Mouse (Mus musculus): Measurements from ENCODE around the gene Tbx4. TPM values are rescaled to one million over a fixed set of nuclear protein-coding genes. Genes with fewer than 3 reads are reported as not detected.
A peak's percentile ranks its signal among the peaks of the same experiment; 100 is the strongest.

Gene Tbx4
- polyA plus RNA-seq, 1 experiment from 2014 or later: 78.8 TPM

- Histone ChIP-seq H3K4me1 (no peaks in the 10 kb centered on the region), H3K9me3 (no peaks in the 10 kb centered on the region), H3K36me3 (no peaks in the 10 kb centered on the region), H3K27me3 (no peaks in the 10 kb centered on the region), H3K9ac (no peak overlapping the region), H3K27ac (no peak overlapping the region), H3K4me2 (no peak overlapping the region), H3K4me3 (no peak overlapping the region)
- ATAC-seq (ENCODE audit: borderline replicate concordance, extremely low read depth, low FRiP score, low TSS enrichment): no peak
- WGBS: 65% methylated on average over 24 of the region's 24 CpGs
These were observed 10.0 kb upstream of the Tbx4 start for GRCm38 (mm10) chr11:85876059-85876788.

- H3K9ac ChIP-seq: no peak overlapping the region
- H3K27ac ChIP-seq: no peak overlapping the region
- H3K4me3 ChIP-seq: no peak overlapping the region
- WGBS: 52% methylated on average over 4 of the region's 4 CpGs
- no peak overlapping the region for H3K4me2 ChIP-seq
- H3K27me3 ChIP-seq: peaks cover 48% of the 10 kb centered on the region
- no peaks in the 10 kb centered on the region for H3K36me3 ChIP-seq
- H3K9me3 ChIP-seq: no peaks in the 10 kb centered on the region
- no peak for ATAC-seq (ENCODE audit: borderline replicate concordance, extremely low read depth, low FRiP score, low TSS enrichment)
- H3K4me1 ChIP-seq: peaks cover 16% of the 10 kb centered on the region
These were observed 1.7 kb upstream of the Tbx4 start for GRCm38 (mm10) chr11:85884498-85884897.

- H3K4me2 ChIP-seq: peak overlapping the region; percentile 52
- 4% methylated on average over 22 of the region's 22 CpGs for WGBS
- peak overlapping the region; percentile 81 for H3K9ac ChIP-seq
- peaks cover 68% of the 10 kb centered on the region for H3K27me3 ChIP-seq
- no peaks in the 10 kb centered on the region for H3K36me3 ChIP-seq
- H3K4me3 ChIP-seq: peak overlapping the region; percentile 61
- H3K9me3 ChIP-seq: no peaks in the 10 kb centered on the region
- H3K4me1 ChIP-seq: peaks cover 16% of the 10 kb centered on the region
- ATAC-seq (ENCODE audit: borderline replicate concordance, extremely low read depth, low FRiP score, low TSS enrichment): no peak
- peak overlapping the region; percentile 93 for H3K27ac ChIP-seq
These were observed 185 bp downstream of the Tbx4 start for GRCm38 (mm10) chr11:85886429-85886785.

- Histone ChIP-seq H3K9ac (peak overlapping the region; percentile 43), H3K4me1 (peaks cover 16% of the 10 kb centered on the region), H3K4me3 (peak overlapping the region; percentile 61), H3K27me3 (peaks cover 75% of the 10 kb centered on the region), H3K27ac (peak overlapping the region; percentile 21; the same call in 1 of the 2 replicates), H3K36me3 (no peaks in the 10 kb centered on the region), H3K9me3 (no peaks in the 10 kb centered on the region), H3K4me2 (peak overlapping the region; percentile 67; the same call in 1 of the 2 replicates)
- ATAC-seq (ENCODE audit: borderline replicate concordance, extremely low read depth, low FRiP score, low TSS enrichment): no peak
- WGBS: 16% methylated on average over 6 of the region's 6 CpGs
These were observed 1.1 kb downstream of the Tbx4 start for GRCm38 (mm10) chr11:85887273-85887672.

GRCm38 (mm10) chr11:85887801-85888450 is 1.7 kb downstream of the Tbx4 start:
- peak overlapping the region; percentile 61 for H3K4me3 ChIP-seq
- H3K36me3 ChIP-seq: no peaks in the 10 kb centered on the region
- H3K27me3 ChIP-seq: peaks cover 82% of the 10 kb centered on the region
- peak overlapping the region; percentile 67 for H3K4me2 ChIP-seq
- H3K4me1 ChIP-seq: peaks cover 19% of the 10 kb centered on the region
- WGBS: 4% methylated on average over 17 of the region's 17 CpGs
- H3K27ac ChIP-seq: peak overlapping the region; percentile 89
- ATAC-seq (ENCODE audit: borderline replicate concordance, extremely low read depth, low FRiP score, low TSS enrichment): no peak
- no peaks in the 10 kb centered on the region for H3K9me3 ChIP-seq
- H3K9ac ChIP-seq: peak overlapping the region; percentile 67

DNA sequence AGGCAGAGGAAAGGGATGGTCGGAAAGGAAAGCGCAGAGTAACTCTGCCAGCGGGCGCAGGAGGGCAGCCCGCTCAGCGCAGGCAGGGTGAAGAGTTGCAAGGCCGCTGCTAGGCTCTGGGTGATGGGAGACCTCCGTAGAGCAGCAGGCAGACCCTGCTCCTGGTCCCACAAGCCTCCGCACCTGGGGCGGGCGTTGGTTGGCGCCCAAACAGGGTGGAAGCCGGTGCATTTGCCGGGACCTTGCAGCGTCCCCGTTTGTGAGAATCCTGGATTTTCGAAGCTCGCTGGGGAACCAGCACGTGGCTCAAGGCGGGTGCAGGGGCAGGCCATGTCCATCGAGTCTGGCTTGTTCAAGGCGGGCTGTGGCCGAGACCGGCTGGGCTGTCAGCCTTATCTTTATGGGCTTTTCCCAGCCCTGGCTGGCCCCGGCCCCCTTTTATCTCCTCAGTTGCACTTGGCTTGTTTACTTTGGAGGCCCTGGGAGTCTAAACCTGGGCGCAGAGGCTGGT is 2.3 kb downstream of the Tbx4 start:
- Histone ChIP-seq H3K27ac (peak overlapping the region; percentile 89), H3K4me2 (peak overlapping the region; percentile 67), H3K36me3 (no peaks in the 10 kb centered on the region), H3K9me3 (no peaks in the 10 kb centered on the region), H3K4me3 (peak overlapping the region; percentile 61), H3K27me3 (peaks cover 83% of the 10 kb centered on the region), H3K9ac (peak overlapping the region; percentile 67), H3K4me1 (peaks cover 19% of the 10 kb centered on the region)
- no peak for ATAC-seq (ENCODE audit: borderline replicate concordance, extremely low read depth, low FRiP score, low TSS enrichment)
- WGBS: 2% methylated on average over 26 of the region's 26 CpGs

DNA sequence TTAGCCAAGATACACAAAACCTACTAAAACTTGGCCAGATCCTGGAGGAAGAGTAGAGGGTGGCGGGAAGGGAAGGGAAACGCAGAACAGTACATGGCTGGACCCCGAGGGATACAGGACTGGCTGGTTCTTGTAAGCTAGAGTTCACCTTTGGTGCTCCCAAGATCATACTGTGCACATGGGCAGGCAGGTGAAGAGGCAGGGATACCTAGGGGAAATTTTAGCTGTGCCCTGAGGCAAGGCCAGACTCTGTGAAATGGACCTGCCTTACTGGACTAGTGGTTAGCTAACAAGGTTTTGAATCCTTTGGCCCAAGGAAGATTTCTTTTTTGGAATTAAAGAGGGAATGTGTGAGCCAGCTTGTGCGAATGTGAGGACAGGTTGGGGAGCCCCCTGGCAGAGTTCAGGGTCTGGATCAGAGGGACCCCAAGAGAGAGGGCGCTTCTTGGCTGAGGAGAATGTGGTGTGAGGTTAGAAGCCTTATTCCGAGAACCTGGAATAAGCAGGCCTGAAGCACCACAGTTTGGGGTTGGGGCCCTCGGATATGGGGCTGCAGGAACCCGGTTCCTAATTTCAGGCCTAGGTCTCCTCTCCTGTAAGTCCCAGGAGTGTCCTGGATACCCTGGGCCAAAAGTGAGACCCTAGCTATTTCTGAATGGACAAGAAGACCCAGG is 3.0 kb downstream of the Tbx4 start:
- Histone ChIP-seq H3K27me3 (peaks cover 82% of the 10 kb centered on the region), H3K9me3 (no peaks in the 10 kb centered on the region), H3K27ac (peak overlapping the region; percentile 89), H3K9ac (peak overlapping the region; percentile 67), H3K4me3 (peak overlapping the region; percentile 61), H3K4me1 (peaks cover 19% of the 10 kb centered on the region), H3K36me3 (no peaks in the 10 kb centered on the region), H3K4me2 (peak overlapping the region; percentile 67)
- WGBS: 30% methylated on average over 8 of the region's 8 CpGs
- no peak for ATAC-seq (ENCODE audit: borderline replicate concordance, extremely low read depth, low FRiP score, low TSS enrichment)

DNA sequence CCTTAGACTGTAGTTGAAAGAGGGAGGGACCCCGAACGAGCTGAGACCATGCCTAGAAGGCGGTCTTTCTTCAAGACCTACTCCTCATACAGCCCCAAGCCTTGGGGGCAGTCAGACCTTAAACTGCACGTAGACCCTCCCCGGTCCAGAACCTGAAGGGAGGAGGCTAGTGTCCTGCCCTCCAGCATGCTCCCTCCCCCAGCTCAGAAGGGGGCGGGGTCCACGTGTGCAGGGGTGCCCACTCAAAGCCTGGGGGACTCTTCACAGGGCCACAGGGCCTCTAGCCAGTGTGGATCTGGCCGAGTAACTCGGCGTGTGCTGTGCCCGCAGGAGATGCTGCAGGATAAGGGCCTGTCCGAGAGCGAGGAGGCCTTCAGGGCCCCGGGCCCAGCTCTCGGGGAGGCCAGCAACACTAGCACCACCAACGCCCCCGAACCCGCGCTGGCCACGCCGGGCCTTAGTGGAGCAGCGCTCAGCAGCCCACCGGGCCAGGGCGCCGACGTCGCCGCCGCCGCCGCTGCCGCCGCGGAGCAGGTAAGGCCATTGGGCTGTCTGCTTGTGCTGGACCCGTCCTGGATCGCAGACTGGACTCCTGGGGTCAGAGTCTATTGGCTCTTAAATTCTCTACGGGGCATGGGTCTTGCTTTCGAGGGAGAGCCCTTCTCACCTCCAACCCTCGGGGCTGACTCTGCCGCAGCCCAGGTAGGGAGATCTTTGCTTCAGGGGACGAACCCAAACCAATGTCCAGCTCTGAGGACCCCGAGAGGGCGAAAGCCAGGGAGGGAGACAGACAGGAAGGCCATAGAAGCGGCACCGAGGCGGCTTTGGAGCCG is 3.7 kb downstream of the Tbx4 start:
- Histone ChIP-seq H3K4me1 (peaks cover 21% of the 10 kb centered on the region), H3K36me3 (no peaks in the 10 kb centered on the region), H3K27me3 (peaks cover 81% of the 10 kb centered on the region), H3K9me3 (no peaks in the 10 kb centered on the region), H3K4me2 (peak overlapping the region; percentile 67), H3K9ac (peak overlapping the region; percentile 67), H3K4me3 (peak overlapping the region; percentile 61), H3K27ac (peak overlapping the region; percentile 89)
- peak; percentile 29 for ATAC-seq (ENCODE audit: borderline replicate concordance, extremely low read depth, low FRiP score, low TSS enrichment)
- 3% methylated on average over 47 of the region's 47 CpGs for WGBS

DNA sequence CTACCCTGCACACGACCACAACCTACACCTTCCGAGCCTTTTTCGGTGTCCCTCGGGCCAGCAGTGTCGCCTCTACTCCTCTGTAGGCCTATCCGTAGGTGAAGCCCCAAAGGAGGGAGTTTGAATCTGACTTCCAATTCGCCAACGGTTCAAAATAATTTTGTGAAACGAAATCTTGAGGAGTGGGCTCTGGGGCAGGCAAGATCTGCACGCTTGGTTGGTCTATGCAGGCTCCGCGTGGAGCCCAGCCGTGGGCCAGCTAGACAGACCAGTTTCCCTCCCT is 4.3 kb downstream of the Tbx4 start:
- H3K4me2 ChIP-seq: peak overlapping the region; percentile 67
- 4% methylated on average over 13 of the region's 13 CpGs for WGBS
- peak overlapping the region; percentile 61 for H3K4me3 ChIP-seq
- H3K4me1 ChIP-seq: peaks cover 24% of the 10 kb centered on the region
- H3K36me3 ChIP-seq: no peaks in the 10 kb centered on the region
- peak overlapping the region; percentile 67 for H3K9ac ChIP-seq
- H3K9me3 ChIP-seq: no peaks in the 10 kb centered on the region
- H3K27me3 ChIP-seq: peaks cover 78% of the 10 kb centered on the region
- no peak for ATAC-seq (ENCODE audit: borderline replicate concordance, extremely low read depth, low FRiP score, low TSS enrichment)
- peak overlapping the region; percentile 89 for H3K27ac ChIP-seq

GRCm38 (mm10) chr11:85891010-85891691 is 4.9 kb downstream of the Tbx4 start:
- 3% methylated on average over 13 of the region's 13 CpGs for WGBS
- H3K27me3 ChIP-seq: peaks cover 78% of the 10 kb centered on the region
- peak overlapping the region; percentile 67 for H3K4me2 ChIP-seq
- peak overlapping the region; percentile 61 for H3K4me3 ChIP-seq
- no peaks in the 10 kb centered on the region for H3K9me3 ChIP-seq
- H3K27ac ChIP-seq: peak overlapping the region; percentile 89
- H3K9ac ChIP-seq: peak overlapping the region; percentile 67
- no peak for ATAC-seq (ENCODE audit: borderline replicate concordance, extremely low read depth, low FRiP score, low TSS enrichment)
- H3K36me3 ChIP-seq: no peaks in the 10 kb centered on the region
- H3K4me1 ChIP-seq: peaks cover 26% of the 10 kb centered on the region

DNA sequence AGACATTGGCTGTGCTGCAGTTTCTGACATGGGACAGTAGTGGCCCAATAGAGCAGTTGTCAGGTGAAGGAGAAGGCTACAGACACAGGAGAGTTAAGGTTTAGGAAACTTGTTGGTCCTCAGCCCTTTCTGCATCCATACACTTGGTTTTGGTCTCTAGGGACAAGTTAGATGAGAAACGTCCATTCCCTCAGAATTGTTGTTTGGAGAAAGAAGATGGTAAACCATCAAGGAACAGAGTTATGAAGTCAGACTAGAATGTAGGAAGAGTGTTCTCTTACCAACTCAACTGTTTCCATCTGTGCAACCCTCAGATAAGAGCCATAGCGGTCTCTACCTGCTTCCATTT is 5.4 kb downstream of the Tbx4 start:
- Histone ChIP-seq H3K36me3 (no peaks in the 10 kb centered on the region), H3K27ac (peak overlapping the region; percentile 89), H3K4me3 (peak overlapping the region; percentile 61), H3K9ac (peak overlapping the region; percentile 67; the same call in 1 of the 2 replicates), H3K9me3 (no peaks in the 10 kb centered on the region), H3K4me2 (peak overlapping the region; percentile 67), H3K27me3 (peaks cover 76% of the 10 kb centered on the region), H3K4me1 (peaks cover 29% of the 10 kb centered on the region)
- 8% methylated on average over 2 of the region's 2 CpGs for WGBS
- no peak for ATAC-seq (ENCODE audit: borderline replicate concordance, extremely low read depth, low FRiP score, low TSS enrichment)

All from lung, embryonic 15.5 days (tissue).